1 mouse cellular context compared by ENCODE assay signal in genomic region chr1:191138874-191139495, GRCm38 (mm10).
A peak's percentile ranks its signal among the peaks of the same experiment; 100 is the strongest.
TF ChIP-seq lines count a peak whose summit lies in the region.

No protein-coding gene starts in this region.

TF ChIP-seq in MEL, 35 proteins besides CTCF, POLR2A, EP300 and RAD21 (continued from another document):
- TF ChIP-seq NELFE (IDR thresholded peaks at IDR 0.05; ENCODE audit: low read depth, low read length), result no peak
- peak; percentile 36; the same call in 1 of the 2 replicates for TF ChIP-seq RCOR1 (IDR thresholded peaks at IDR 0.05; ENCODE audit: low read depth, low read length)
- TF ChIP-seq HCFC1 (IDR thresholded peaks at IDR 0.05; ENCODE audit: low read depth, low read length), result peak; percentile 39; the same call in 1 of the 2 replicates
- TF ChIP-seq MXI1 (IDR thresholded peaks at IDR 0.05; ENCODE audit: low read depth, low read length), result peak; percentile 55
- TF ChIP-seq USF2 (IDR thresholded peaks at IDR 0.05; ENCODE audit: borderline replicate concordance in 1 of 2, insufficient read depth in 1 of 2, low read depth in 1 of 2, low read length in 2 of 2), result peak; percentile 59 to 96
- peak; percentile 52; the same call in 1 of the 2 replicates for TF ChIP-seq BHLHE40 (IDR thresholded peaks at IDR 0.05; ENCODE audit: borderline replicate concordance, low read depth, low read length)
- peak; percentile 82 for TF ChIP-seq SIN3A (IDR thresholded peaks at IDR 0.05; ENCODE audit: low read length)
- no peak for TF ChIP-seq SMC3 (IDR thresholded peaks at IDR 0.05; ENCODE audit: low read depth, low read length)
- TF ChIP-seq MAX (IDR thresholded peaks at IDR 0.05; ENCODE audit: low read length), result peak; percentile 77
- TF ChIP-seq MYC (IDR thresholded peaks at IDR 0.05; ENCODE audit: low read depth, low read length), result 0 out of 2 replicates have a peak, but pooled peaks have one; percentile 29
- no peak for TF ChIP-seq TBP (IDR thresholded peaks at IDR 0.05; ENCODE audit: low read depth, low read length)
- peak; percentile 64 for TF ChIP-seq TCF12 (IDR thresholded peaks at IDR 0.05; ENCODE audit: low read depth, low read length)
- no peak for TF ChIP-seq E2F4 (IDR thresholded peaks at IDR 0.05; ENCODE audit: borderline replicate concordance, low read depth, low read length)
- peak; percentile 87 for TF ChIP-seq MAZ (IDR thresholded peaks at IDR 0.05; ENCODE audit: low read depth, low read length)
- TF ChIP-seq USF1 (IDR thresholded peaks at IDR 0.05; ENCODE audit: low read depth, low read length), result peak; percentile 96
TF ChIP-seq in MEL: peak in this region for 17.
